Mouse (Mus musculus) forelimb bud, embryonic 11.5 days (tissue): ENCODE results near the gene Bmp2.

Experiments used
- DNase-seq: peaks from one replicate; pipeline ENCODE4 v3.0.0-alpha.2; 2012; ENCODE audit warnings: low read depth, low spot score

The Bmp2 gene

GRCm38 (mm10) chr2:133552031-133552841 is at the start of gene Bmp2:
Gene Bmp2, plus strand, starts transcription at chr2:133552159.
- DNase-seq = peak; percentile 46

- DNase-seq = no peak
Observed at GRCm38 (mm10) chr2:133505678-133506077, 46.3 kb upstream of the Bmp2 start.

GRCm38 (mm10) chr2:133507045-133507444 is 44.9 kb upstream of the Bmp2 start:
- no peak for DNase-seq

- no peak for DNase-seq
Observed at GRCm38 (mm10) chr2:133509141-133509540, 42.8 kb upstream of the Bmp2 start.

- no peak for DNase-seq
Observed at GRCm38 (mm10) chr2:133511011-133511779, 40.8 kb upstream of the Bmp2 start.

GRCm38 (mm10) chr2:133516331-133517046 is 35.5 kb upstream of the Bmp2 start:
- DNase-seq = no peak

GRCm38 (mm10) chr2:133517867-133518266 is 34.1 kb upstream of the Bmp2 start:
- DNase-seq = no peak

- no peak for DNase-seq
Observed at GRCm38 (mm10) chr2:133521193-133521592, 30.8 kb upstream of the Bmp2 start.

- DNase-seq = no peak
Observed at GRCm38 (mm10) chr2:133522121-133522520, 29.8 kb upstream of the Bmp2 start.

GRCm38 (mm10) chr2:133525621-133526181 is 26.3 kb upstream of the Bmp2 start:
- DNase-seq = no peak

- DNase-seq = no peak
Observed at GRCm38 (mm10) chr2:133529396-133529795, 22.6 kb upstream of the Bmp2 start.

- no peak for DNase-seq
Observed at GRCm38 (mm10) chr2:133533073-133533472, 18.9 kb upstream of the Bmp2 start.

- no peak for DNase-seq
Observed at GRCm38 (mm10) chr2:133535481-133535880, 16.5 kb upstream of the Bmp2 start.

- DNase-seq = no peak
Observed at GRCm38 (mm10) chr2:133536812-133537211, 15.1 kb upstream of the Bmp2 start.

GRCm38 (mm10) chr2:133540702-133541101 is 11.3 kb upstream of the Bmp2 start:
- no peak for DNase-seq

GRCm38 (mm10) chr2:133550238-133550682 is 1.7 kb upstream of the Bmp2 start:
- DNase-seq = peak; percentile 82

- peak; percentile 24 for DNase-seq
Observed at GRCm38 (mm10) chr2:133552842-133553465, 995 bp downstream of the Bmp2 start.

- DNase-seq = peak; percentile 8
Observed at GRCm38 (mm10) chr2:133553911-133554285, 1.9 kb downstream of the Bmp2 start.

- DNase-seq = peak; percentile 48
Observed at GRCm38 (mm10) chr2:133554286-133555021, 2.5 kb downstream of the Bmp2 start.

GRCm38 (mm10) chr2:133564248-133564886 is 12.4 kb downstream of the Bmp2 start:
- DNase-seq = no peak
